Mouse (Mus musculus): ENCODE results near the gene Lcn2. TPM values are rescaled to one million over a fixed set of nuclear protein-coding genes. Genes with fewer than 3 reads are reported as not detected.

Gene Lcn2
- polyA plus RNA-seq, 1 experiment = 0.18 TPM

DNA sequence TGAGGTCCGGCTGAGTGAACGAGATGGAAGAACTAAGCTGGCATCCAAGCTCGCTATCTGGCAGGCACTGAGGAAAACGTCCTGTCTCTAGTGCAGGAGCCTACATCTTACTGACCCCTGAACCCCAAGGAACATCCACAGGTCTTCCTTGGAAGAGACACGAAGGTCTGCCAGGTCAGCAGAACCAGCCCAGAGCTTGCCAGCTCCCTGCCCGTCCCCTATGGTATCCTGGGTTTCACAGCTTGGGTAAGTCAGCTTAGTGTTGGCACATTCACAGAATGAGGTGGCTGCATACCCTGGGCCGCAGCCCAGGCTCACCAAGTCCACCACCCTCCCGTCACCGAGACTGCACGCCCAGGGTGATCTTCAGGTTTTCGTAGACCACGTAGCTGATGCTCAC is 27.7 kb upstream of the Lcn2 start:
- DNase-seq (ENCODE audit: extremely low spot score in 1 of 2, low spot score in 1 of 2) = no peak

DNA sequence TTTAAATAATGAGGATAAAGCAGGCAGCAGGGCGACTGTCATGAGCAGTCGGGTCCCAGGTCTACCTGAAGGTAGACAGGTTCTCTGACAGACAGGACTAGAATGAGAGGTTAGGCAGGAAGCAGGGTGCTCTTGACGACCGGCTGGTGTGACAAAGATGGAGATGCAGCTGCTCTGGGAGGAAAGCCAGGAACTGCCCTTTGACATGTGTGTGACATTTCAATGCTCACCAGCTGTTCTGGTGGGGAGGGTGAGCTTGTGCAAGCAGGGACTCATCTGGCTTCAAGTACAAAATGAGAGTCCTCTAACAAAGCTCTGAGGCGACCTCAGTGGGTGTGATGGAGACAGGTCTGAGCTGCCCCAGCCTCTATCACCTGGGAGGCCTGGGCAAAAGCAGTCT is 25.9 kb upstream of the Lcn2 start:
- DNase-seq (ENCODE audit: extremely low spot score in 1 of 2, low spot score in 1 of 2) = no peak

- no peak for DNase-seq (ENCODE audit: extremely low spot score in 1 of 2, low spot score in 1 of 2)
These were observed 24.9 kb upstream of the Lcn2 start for GRCm38 (mm10) chr2:32412742-32413531.

- DNase-seq (ENCODE audit: extremely low spot score in 1 of 2, low spot score in 1 of 2) = no peak
These were observed 23.4 kb upstream of the Lcn2 start for GRCm38 (mm10) chr2:32411407-32411806.

- no peak for DNase-seq (ENCODE audit: extremely low spot score in 1 of 2, low spot score in 1 of 2)
These were observed 20.7 kb upstream of the Lcn2 start for GRCm38 (mm10) chr2:32408429-32409424.

GRCm38 (mm10) chr2:32407144-32407824 is 19.2 kb upstream of the Lcn2 start:
- DNase-seq (ENCODE audit: extremely low spot score in 1 of 2, low spot score in 1 of 2) = no peak

- peak; percentile 91 to 100 for DNase-seq (ENCODE audit: extremely low spot score in 1 of 2, low spot score in 1 of 2)
These were observed 16.6 kb upstream of the Lcn2 start for GRCm38 (mm10) chr2:32404663-32405062.

- no peak for DNase-seq (ENCODE audit: extremely low spot score in 1 of 2, low spot score in 1 of 2)
These were observed 8.6 kb upstream of the Lcn2 start for GRCm38 (mm10) chr2:32396695-32397094.

DNA sequence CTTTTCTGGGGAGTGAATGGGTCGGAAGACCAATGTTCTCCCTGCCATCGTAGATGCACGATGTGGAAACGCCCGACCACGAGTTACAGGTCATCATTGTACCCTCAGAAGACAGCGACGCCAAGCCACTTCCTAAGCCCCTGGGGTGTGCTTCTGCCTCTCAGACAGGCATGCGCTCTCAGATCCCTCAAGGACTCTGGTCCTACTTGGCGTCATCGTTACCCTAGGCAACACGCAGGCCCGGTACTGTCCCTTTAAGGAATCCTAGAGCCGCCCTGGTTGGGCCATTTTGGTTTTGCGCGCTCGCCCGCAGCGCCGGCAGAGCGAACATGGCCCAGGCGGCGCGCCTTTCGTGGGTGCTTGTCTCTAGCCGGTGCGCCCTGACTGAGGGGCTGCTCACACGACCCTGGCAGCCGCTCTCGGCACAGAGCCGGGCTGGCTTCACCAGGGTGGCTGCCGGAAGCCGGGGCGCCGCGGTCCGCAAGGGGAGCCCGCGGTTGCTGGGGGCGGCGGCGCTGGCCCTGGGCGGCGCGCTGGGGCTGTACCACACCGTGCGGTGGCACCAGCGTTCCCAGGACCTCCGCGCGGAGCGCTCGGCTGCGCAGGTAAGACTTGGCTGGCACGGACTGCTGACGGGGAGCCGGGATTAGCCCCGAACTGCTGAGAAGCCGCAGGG is 8.0 kb upstream of the Lcn2 start:
- DNase-seq (ENCODE audit: extremely low spot score in 1 of 2, low spot score in 1 of 2) = peak; percentile 93 to 95

GRCm38 (mm10) chr2:32395484-32395945 is 7.5 kb upstream of the Lcn2 start, which contains the start of gene Ptges2:
TSS of gene Ptges2 (plus strand) at chr2:32395896.
- peak; percentile 82 to 89 for DNase-seq (ENCODE audit: extremely low spot score in 1 of 2, low spot score in 1 of 2)

DNA sequence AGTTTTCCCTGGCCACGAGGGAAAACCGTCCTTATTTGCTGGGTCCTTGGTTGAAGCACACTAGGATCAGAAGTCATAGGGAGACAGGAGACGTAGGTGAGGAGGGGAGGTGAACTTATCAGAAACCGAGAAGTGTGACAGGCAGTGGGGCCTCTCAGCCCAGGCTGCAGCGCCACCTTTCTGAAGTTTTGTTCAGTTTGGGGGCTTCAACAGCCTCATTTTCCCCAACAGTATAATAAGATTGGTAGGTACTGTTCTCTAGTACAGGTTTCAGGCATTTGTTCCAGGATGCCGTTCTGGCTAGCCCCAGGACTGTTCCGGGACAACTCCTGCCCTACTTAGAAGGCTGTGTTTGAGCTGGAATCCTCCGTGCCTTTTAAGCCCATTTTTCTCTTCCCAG is 6.9 kb upstream of the Lcn2 start:
- peak in 1 of 2 experiments; percentile 56 for DNase-seq (ENCODE audit: extremely low spot score in 1 of 2, low spot score in 1 of 2)

DNA sequence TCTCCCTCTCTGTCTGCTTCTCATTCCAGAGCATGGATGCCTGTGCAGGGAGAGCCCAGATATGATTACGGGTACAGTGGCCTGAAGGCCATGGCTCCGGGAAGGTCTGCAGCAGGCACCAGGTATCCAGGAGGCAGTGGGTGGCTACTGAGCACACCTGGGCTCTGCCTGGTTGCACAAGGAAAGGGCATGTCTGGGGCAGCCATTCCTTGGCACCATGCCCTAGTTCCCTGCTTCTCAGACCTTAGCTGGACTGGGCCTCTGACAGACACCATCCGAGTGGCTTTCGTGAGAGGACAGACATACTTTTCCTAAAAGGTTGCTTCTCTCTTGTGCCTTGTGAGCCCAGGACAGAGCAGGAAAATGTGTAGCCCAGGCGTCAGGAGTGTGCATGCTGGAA is 4.0 kb upstream of the Lcn2 start:
- DNase-seq (ENCODE audit: extremely low spot score in 1 of 2, low spot score in 1 of 2) = no peak

DNA sequence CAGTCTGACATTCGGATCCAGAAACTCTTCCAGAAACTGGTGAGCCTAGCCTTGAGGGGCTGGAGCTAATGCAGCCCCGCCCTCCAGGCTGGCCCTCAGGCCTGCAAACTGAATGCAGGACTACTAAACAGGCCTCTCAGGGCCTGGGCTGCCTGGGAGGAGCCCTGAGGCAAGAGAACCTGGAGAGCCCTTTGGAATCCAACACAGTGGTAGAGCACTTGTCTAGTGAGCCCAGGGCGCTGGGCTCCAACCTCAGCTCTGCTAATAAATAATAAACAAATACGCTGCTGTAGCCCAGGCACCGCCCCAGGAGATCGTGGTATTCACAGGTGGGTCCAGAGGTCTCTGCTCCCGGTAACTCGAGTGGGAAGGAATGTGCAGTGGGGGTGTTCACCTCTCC is 2.8 kb upstream of the Lcn2 start:
- DNase-seq (ENCODE audit: extremely low spot score in 1 of 2, low spot score in 1 of 2) = no peak

- no peak for DNase-seq (ENCODE audit: extremely low spot score in 1 of 2, low spot score in 1 of 2)
These were observed 1.1 kb upstream of the Lcn2 start for GRCm38 (mm10) chr2:32389157-32389556.

DNA sequence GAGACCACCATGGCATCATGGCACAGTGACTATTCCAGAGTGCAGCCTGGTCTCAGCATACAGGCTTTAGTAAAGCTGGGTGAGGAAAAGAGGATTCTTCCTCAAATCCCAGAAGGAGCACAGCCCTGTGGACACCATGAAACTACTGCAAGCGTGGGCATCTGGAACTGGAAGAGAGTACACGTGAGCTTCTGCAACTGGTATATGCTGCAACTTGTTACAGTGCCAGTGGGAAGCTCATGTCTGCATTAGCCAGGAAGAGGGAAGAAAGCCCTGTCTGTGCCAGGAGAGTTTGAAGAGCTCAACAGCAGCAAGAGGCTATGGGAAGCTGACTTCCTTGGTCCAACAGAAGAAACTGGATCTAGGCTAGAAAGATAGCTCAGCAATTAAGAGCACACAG is 5.4 kb downstream of the Lcn2 start:
- DNase-seq (ENCODE audit: extremely low spot score in 1 of 2, low spot score in 1 of 2) = peak in 1 of 2 experiments; percentile 47

DNA sequence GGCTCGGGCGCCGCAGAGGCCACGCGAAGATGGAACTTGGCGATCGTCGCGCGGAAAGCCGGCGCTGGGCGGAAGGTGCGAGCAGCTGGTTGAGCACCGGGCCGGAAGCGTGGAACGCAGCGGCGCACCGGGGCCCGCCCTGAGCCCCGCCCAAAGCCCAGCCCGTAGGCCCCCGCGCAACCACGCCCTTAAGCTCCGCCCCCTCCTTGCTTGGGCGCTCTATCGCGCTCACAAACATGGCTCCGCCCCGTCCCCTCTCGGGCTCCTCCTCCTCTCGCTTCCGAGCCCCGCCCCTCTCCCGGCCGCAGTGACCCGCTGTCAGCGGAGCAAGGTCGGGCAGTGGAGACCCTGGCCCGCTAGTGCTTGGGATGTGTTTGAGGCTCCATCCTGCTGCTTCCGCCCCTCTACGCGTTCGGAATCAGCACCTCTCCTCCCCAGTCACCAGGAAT is 6.3 kb downstream of the Lcn2 start, which contains the start of gene 1110008P14Rik:
Gene 1110008P14Rik (minus strand): TSS at position 164 of the 449 bp plus-strand sequence.
- peak; percentile 85 to 95 for DNase-seq (ENCODE audit: extremely low spot score in 1 of 2, low spot score in 1 of 2)

DNA sequence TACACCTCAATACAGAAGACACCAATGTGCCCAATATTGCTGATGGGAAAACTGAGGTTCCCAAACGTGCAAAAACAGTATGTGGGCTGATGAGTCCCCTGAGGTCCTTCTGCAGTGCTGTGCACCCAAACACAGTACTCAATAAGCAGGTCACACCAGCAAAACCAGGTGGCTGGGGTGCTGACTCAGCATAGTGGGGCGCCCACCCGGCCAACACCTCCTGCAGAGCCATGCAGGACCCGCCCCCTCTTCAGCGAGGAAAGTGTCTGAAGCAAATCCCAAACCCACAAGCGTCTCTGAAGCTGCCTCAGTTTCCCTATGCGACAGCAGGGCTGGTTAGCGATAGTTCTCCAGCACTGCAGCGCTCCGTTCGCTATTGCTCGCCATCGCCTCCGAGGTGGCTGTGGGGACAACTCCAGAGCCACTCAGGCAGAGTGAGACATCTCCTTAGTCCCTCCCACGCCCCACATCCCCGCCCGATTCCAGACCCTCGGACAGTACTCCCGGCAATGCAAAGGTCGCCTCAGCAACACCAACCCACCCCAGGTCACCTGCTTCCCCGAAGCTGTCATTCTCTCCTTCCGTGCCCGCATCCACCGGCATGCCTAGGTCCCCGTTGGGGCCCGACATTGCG is 6.8 kb downstream of the Lcn2 start:
- peak in 1 of 2 experiments; percentile 52 for DNase-seq (ENCODE audit: extremely low spot score in 1 of 2, low spot score in 1 of 2)

- DNase-seq (ENCODE audit: extremely low spot score in 1 of 2, low spot score in 1 of 2) = no peak
These were observed 8.0 kb downstream of the Lcn2 start for GRCm38 (mm10) chr2:32380001-32380500.

GRCm38 (mm10) chr2:32376963-32377362 is 11.1 kb downstream of the Lcn2 start:
- DNase-seq (ENCODE audit: extremely low spot score in 1 of 2, low spot score in 1 of 2) = peak in 1 of 2 experiments; percentile 63

Measured in frontal cortex, adult 2 months (tissue).